Mouse (Mus musculus): ENCODE measurements at regions not wholly inside any gene's neighbourhood (a gene's known extent, or its start where the extent isn't known, plus 50 kb on each side); places are given as distances from the start of the nearest gene placed in this dataset.

GRCm38 (mm10) chr8:6227901-6228300 is 1122.8 kb upstream of the Slc10a2 start:
- DNase-seq (ENCODE audit: low read depth, low spot score) = no peak

GRCm38 (mm10) chr8:6225194-6225593 is 1120.0 kb upstream of the Slc10a2 start:
- DNase-seq (ENCODE audit: low read depth, low spot score) = no peak

- DNase-seq (ENCODE audit: low read depth, low spot score) = no peak
Measured at GRCm38 (mm10) chr8:6207617-6208349, 1102.6 kb upstream of the Slc10a2 start.

GRCm38 (mm10) chr8:6204051-6204745 is 1099.0 kb upstream of the Slc10a2 start:
- DNase-seq (ENCODE audit: low read depth, low spot score) = no peak

- DNase-seq (ENCODE audit: low read depth, low spot score) = no peak
Measured at GRCm38 (mm10) chr8:6191431-6191830, 1086.3 kb upstream of the Slc10a2 start.

- DNase-seq (ENCODE audit: low read depth, low spot score) = no peak
Measured at GRCm38 (mm10) chr8:6188422-6188821, 1083.3 kb upstream of the Slc10a2 start.

- DNase-seq (ENCODE audit: low read depth, low spot score) = no peak
Measured at GRCm38 (mm10) chr8:6186561-6186960, 1081.4 kb upstream of the Slc10a2 start.

- DNase-seq (ENCODE audit: low read depth, low spot score) = no peak
Measured at GRCm38 (mm10) chr8:6179602-6180001, 1074.5 kb upstream of the Slc10a2 start.

- DNase-seq (ENCODE audit: low read depth, low spot score) = no peak
Measured at GRCm38 (mm10) chr8:6166433-6166832, 1061.3 kb upstream of the Slc10a2 start.

- DNase-seq (ENCODE audit: low read depth, low spot score) = no peak
Measured at GRCm38 (mm10) chr8:6165230-6165629, 1060.1 kb upstream of the Slc10a2 start.

GRCm38 (mm10) chr8:6164758-6165157 is 1059.6 kb upstream of the Slc10a2 start:
- DNase-seq (ENCODE audit: low read depth, low spot score) = no peak

GRCm38 (mm10) chr8:6144588-6144987 is 1039.4 kb upstream of the Slc10a2 start:
- DNase-seq (ENCODE audit: low read depth, low spot score) = no peak

- no peak for DNase-seq (ENCODE audit: low read depth, low spot score)
Measured at GRCm38 (mm10) chr8:6140090-6140489, 1034.9 kb upstream of the Slc10a2 start.

- no peak for DNase-seq (ENCODE audit: low read depth, low spot score)
Measured at GRCm38 (mm10) chr8:6139171-6139570, 1034.0 kb upstream of the Slc10a2 start.

- DNase-seq (ENCODE audit: low read depth, low spot score) = no peak
Measured at GRCm38 (mm10) chr8:6132243-6132751, 1027.1 kb upstream of the Slc10a2 start.

GRCm38 (mm10) chr8:6125265-6125664 is 1020.1 kb upstream of the Slc10a2 start:
- no peak for DNase-seq (ENCODE audit: low read depth, low spot score)

GRCm38 (mm10) chr8:6119506-6119905 is 1014.4 kb upstream of the Slc10a2 start:
- no peak for DNase-seq (ENCODE audit: low read depth, low spot score)

GRCm38 (mm10) chr8:6111351-6111750 is 1006.2 kb upstream of the Slc10a2 start:
- no peak for DNase-seq (ENCODE audit: low read depth, low spot score)

GRCm38 (mm10) chr8:6090028-6090427 is 984.9 kb upstream of the Slc10a2 start:
- no peak for DNase-seq (ENCODE audit: low read depth, low spot score)

GRCm38 (mm10) chr8:6043939-6044577 is 938.9 kb upstream of the Slc10a2 start:
- no peak for DNase-seq (ENCODE audit: low read depth, low spot score)

GRCm38 (mm10) chr8:6012206-6012605 is 907.1 kb upstream of the Slc10a2 start:
- no peak for DNase-seq (ENCODE audit: low read depth, low spot score)

- no peak for DNase-seq (ENCODE audit: low read depth, low spot score)
Measured at GRCm38 (mm10) chr8:6011182-6011581, 906.0 kb upstream of the Slc10a2 start.

Measured in R1 (cell line).